Mouse (Mus musculus): Measurements from ENCODE around the gene Olfr1353.
"Not testable (repeated sequence)": the region's sequence is repeated elsewhere in the genome, so short reads cannot be mapped to it uniquely, and the experiment has no call there.

Gene Olfr1353
- long read RNA-seq, experiment 1 = 0 reads
- long read RNA-seq, experiment 2 = 0 reads

DNA sequence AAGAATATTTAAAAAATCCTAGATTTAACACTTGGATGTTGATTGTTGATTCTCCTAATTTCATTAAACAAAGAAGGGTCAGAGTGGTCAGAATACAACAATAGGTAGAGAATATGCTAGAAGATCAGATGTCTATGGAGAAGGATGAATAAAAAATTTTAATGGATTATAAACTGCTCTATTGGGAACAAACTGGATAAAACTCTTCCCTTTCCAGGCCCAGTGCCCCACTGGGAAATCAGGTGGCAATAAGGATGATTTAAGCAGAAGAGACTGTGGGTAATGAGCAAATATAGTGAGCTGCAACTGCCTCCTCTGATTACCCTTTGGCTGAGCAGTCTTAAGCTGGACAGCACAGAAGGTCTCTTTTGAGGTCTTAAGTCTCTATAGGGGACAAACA, at the start of gene Olfr1353:
TSS of gene Olfr1353 (plus strand) at position 301 of the 400 bp plus-strand sequence.
- intact Hi-C loops (cut with DNase I) = not testable (repeated sequence)

DNA sequence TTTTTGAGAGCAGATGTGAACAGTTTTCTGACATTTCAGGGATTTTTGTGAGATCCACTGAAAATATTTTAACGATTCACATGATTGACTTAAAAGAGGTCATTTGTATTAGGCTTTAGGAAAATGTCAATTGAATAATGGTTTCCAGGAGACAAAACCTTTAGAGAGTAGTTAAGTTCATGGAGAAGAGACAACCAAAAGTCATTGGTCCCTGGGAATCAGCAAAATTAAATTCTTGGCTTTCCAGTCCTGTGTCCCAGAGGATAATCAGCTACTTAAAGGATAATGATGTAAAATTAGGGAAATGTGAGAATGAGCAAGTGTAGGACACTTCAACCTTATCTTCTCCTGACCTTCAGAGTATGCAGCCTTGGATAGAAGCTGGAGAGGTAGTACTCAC, 12.8 kb upstream of the Olfr1353 start, which contains the start of gene Olfr8:
TSS of gene Olfr8 (plus strand) at position 301 of the 400 bp plus-strand sequence.
- intact Hi-C loops (cut with DNase I) = not testable (repeated sequence)

DNA sequence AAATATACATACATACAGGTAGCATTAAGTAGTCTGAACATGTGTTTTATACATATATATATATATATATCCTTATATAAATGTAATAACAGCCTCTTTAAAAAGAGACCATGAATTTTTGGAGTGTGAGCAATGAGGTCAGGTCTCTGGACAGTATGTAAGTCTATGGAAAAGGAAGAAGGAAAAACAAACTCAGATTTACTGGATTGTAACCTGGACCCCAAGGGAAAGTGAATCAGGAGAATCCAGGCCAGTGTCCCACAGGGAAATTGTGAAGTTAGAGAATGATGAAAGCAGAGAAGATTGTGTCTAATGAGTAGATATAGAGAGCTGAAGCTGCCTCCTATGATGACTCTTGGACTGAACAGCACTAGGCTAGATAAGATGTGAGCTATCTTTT, 17.6 kb downstream of the Olfr1353 start, which contains the start of gene Olfr1352:
TSS of gene Olfr1352 (plus strand) at position 301 of the 400 bp plus-strand sequence.
- intact Hi-C loops (cut with DNase I) = no loop called here

- intact Hi-C loops (cut with DNase I) = no loop called here
Observed at GRCm38 (mm10) chr10:79012172-79012571, 49.1 kb downstream of the Olfr1353 start, which contains the start of gene Olfr1351. Olfr1351 (plus strand) TSS chr10:79012472.
